Mouse (Mus musculus) erythroblast, embryonic 14.5 days (primary cell): ENCODE results near the gene Plb1.

Experiments
- GATA1 ChIP-seq: IDR thresholded peaks from 2 replicates; pipeline ENCODE4 v1.6.1; 2012; ENCODE audit warnings: low read length, inconsistent platforms, mixed read lengths
- TAL1 ChIP-seq: IDR thresholded peaks from 3 replicates; pipeline ENCODE4 v1.6.1; 2012; ENCODE audit warnings: low read length, inconsistent platforms, mixed read lengths

- TF ChIP-seq GATA1 (no peak), TAL1 (no peak)
Measured at GRCm38 (mm10) chr5:32369391-32369790, 136.9 kb downstream of the Plb1 start.
